Mouse (Mus musculus) B cell, adult 2 months (primary cell): Measurements from ENCODE around the gene Dicer1.

Source experiments
- DNase-seq, 2 experiments: peaks; one replicate each; pipeline ENCODE4 v3.0.0; 2022

Gene Dicer1

DNA sequence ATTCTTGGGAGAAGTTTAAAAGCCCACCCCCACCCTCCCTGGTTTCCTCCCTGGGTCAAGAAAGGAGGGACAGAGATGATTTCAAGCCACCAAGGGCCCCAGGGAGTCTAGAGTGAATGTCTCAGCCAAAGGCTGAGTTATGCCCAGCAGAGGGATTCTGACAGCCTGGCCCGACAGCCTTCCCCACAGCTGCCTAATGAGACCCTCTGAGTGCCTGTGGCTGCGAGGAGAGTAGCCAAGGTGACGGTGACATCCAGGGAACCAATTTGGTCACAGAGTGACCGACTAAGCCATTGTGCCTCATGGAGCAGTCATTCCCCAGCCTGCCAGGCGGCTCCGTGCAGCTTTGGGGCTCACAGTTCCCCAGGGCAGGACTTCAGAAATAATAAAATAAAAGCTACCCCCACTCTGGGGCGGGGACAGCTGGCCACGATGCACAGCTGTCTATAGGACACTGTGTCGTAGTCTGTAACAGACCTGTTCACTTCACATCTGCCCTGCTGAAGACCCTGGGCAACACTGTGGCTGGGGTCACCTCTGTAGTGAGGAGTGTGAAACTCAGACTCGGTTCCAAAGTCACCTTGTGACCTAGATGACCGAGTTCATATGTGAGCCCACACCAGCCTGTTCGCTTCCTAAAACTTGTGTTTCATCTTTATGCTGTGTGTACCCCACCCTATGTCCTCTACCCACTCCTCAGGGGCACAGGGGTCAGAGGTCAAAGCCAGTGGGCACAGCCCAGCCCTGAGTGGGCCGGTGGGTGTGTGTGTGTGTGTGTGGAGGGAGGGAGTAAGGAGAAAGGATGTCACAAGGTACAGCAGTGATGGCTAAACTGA, 75.0 kb downstream of the Dicer1 start:
- DNase-seq = no peak

DNA sequence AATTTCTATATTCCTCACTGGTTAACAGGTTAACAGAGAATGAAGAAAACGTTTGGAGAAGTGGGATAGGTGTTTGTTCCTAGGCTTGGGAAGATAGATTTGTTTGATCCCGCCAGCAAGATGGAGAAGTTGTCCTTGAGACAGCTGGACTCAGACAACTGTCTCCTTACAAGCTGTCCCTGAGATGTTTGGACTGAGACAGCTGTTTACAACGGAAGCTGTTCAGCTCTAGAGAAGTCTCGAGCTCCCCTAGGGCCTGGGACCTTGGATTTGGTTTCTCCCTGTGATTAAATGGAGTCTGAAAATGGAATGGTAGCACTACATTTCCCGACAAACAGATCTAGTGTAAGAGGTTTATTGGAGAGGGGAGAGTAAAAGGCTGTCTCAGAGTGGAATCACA, 78.8 kb downstream of the Dicer1 start:
- no peak for DNase-seq

DNA sequence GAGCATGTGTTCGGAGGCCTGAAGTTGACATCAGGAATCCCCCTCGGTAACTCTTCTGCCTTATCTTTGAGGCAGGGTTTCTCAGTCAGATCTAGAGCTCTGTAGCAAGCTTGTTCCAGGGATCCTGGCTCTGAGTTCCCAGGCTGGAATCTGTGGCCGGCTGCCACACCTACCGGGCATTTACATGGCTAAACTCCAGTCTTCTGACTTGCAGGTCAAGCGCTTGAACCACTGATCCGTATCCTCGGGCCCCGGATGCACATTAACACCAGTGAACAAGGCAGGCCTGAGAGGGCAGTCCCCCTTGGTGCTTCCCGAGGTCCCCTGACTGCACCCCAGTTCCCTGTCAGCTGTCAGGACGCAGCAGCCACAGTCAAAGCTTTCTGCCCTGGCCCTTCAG, 79.3 kb downstream of the Dicer1 start:
- DNase-seq = no peak

DNA sequence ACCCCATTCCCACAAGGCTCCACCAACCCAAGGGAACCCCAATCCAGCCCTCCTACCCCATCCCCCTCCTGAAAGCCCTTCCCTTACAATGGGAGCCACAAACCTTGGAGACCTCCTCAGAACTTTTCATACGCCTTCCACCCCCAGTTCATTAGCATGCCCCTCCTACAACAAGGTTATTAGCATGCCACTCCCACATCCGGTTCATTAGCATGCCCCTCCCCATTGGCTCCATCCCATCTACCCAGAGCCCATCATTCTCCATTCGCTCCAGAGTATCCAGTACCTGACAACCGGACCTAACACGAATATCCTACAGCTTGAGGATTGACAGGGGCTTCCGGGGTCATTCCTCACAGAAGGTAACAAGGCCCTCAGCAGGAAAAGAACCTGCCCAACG, 83.9 kb downstream of the Dicer1 start:
- no peak for DNase-seq

DNA sequence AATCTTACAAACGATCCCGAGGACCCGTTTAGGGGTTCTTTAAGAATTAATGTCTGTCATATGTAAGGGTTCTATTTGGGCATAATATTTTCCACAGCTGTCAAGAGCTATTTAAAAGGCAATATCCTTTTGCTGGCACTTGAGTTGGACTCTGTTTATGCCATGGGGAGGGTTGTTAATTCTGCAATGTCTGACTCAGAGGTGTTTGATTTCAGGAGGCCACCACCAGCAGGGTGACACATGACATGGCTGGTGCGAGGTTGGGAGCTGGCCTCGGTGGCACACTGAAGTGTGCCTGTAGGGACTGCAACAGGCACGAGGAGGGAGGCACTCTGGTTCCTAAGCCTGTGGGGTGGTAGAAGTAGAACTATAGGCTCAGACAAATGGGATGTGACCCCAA, 85.8 kb downstream of the Dicer1 start:
- no peak for DNase-seq

DNA sequence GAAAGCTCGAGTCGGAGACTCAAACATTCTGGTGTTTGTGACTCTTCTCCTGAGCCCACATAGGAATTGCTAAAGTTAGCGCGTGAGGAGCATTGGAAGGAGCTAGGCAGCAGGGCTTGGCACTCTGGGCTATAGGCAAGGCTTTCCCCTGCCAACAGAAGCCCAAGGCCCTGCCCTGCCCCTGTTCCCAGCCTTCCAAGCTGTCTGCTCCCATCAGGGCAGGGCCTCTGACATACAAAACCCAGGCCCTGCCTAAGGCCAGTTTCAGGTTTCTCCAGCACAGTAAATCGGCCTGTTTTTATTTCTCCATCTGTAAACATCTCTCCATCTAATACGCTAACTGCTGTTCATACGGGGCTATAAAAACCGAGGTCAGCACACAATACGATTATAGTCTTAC, 86.2 kb downstream of the Dicer1 start:
- no peak for DNase-seq

DNA sequence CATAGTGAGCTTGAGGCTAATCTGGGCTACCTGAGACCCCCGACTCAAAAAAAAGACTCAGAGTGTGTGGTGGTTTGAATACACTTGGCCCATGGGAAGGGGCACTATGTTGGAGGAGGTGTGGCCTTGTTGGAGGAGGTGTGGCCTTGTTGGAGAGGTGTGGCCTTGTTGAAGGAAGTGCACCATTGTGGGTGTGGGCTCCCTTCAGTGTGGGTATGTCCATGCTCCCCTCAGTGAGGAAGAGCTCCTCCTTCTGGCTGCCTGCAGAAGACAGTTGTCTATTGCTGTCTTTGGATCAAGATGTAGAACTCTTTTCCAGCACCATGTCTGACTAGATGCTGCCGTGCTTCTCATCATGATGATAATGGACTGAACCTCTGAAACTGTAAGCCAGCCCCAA, 95.6 kb downstream of the Dicer1 start:
- DNase-seq = no peak

DNA sequence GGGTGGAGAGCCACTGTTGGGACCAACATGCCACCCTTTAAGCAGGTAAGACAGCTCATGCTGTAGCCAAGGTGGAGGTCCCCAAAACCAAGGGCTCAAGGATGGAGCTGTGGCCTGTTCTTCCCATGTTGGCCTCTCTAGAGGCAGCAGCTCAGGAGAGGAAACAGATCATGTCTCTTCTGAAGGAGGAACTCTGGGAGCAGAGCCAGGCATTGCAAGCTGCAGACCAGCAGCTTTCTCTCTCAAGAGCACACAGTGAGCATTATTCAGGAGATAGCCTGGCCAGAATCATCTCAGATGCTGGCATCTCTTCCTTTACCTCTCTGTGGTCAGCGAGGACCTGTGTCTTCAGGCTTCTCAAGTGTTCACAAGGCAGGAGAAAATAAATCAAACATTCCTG, 96.7 kb downstream of the Dicer1 start:
- DNase-seq = no peak

DNA sequence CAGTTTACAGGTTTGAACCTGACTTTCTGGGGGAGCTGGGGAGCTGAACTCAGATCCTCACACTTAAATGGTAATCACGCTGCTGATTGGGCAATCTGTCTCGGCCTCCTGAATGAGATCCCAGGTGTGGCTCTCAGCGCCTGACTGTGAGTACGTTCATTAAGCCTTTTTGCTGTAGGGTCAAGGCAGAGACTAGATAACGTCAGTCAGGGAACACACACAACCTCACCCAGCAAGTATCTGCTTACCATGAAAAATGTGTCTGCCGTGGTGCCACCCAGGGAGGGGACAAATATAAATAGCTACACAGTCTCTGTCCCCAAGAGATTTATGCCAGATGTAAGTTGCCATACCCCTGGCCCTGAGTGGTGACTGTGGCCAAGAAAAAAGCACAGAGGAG, 99.7 kb downstream of the Dicer1 start:
- no peak for DNase-seq

DNA sequence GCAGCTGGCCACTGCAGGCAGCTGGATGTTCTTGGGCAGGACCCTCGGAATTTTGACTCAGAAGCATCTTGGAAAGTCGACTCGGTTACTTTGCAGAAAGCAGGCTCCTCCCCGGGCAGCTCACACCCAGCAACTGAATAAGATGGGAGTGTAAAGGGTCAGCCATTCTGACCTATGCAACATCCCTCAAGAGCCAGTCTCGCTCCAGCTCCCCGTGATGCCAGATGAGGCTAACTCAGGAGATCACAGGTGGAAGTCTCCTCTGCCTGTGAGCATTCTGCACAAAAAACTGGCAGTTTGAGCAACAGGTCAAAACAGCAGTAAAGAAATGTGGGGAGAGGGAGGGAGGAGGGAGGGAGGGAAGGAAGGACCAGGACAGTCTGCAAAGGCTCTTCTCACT, 100.5 kb downstream of the Dicer1 start:
- DNase-seq = no peak

DNA sequence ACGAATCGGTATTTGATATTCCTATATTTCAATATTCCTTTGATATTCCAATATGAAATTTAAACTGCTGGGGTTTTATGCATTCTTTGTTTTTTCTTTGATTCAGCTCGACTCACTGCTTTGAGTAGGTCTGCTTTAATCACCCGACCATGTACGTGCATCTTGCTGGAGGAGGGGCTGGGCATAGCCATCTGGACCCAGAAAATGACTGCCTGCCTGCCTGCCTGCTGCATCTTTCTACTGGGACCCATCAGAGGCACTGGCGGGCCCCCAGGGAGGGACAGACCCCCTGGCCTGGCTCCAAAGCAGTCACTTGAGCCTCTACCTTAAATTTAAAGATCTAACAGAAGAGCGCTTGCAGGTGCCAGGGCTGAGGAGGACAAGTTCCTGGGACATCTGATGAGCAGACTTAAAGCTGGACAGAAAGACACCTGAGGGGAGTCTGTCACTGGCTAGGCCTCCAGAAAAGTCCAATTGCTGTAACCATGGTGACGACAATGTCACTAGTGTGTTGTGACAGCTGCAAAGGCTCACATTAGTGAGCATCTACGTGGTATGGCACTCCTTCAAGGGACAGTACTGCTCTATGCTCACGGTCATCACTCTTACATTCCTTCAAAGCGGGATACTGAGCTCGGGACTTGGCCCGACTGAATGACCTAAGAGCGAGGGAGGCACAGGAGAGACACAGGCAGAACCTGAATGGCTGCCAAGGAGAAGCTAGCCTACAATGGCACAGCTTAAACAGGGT, 101.1 kb downstream of the Dicer1 start:
- DNase-seq = no peak

DNA sequence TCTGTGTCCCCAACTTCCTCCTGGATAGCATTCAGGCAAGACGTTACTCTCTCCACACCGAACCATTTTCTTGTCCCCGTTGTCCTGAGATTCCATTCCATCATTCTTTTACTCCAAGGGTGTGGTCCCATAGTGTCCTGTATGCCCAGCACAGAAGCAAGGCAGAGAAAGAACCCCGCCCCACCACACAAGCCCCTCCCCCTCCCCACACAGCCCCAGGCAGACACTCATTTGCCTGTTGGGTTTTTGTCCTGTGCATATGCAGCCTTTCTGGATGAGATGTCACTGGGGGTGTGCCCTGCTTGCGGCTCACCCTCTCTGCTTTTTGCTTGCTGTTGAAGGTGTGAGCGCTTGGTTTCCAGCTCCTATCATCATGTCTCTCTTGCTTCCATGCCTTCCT, 103.4 kb downstream of the Dicer1 start:
- DNase-seq = no peak

DNA sequence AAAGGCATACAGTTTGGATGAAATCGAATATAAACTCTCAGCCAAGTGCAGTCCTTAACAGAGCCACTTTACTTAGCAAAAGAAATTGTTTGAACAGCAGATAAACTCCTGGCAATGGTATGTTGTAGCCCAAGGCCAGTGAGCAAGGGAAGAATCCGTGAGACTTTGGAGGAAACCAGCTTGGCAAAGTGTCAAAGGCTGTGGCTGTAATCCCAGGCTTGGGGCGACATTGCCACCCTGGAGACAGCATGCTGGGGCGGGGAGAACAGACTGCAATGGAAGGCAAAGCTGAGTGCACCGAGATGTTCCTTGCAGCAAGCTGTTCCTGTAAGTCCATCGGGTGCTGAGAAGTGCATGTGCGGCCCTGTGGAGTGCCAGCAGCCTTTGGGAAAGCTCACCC, 109.4 kb downstream of the Dicer1 start:
- no peak for DNase-seq

DNA sequence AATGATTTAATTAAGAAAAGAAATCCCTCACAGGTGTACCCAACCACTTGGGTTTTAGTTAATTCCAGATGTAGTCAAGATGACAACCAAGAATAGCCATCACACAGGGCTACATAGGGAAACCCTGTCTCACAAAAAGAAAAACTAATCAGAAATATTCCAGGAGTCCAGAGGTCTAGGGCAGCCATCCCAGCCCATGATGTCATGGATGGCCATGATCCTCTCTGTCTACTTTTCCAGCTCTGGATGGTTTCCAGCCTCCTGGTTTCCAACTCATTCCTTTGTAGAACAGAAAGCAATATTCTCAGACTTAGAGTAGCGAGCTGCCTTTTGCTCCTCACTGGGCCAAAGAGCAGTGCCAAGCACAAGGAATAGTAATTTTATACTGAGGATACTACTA, 110.8 kb downstream of the Dicer1 start:
- DNase-seq = no peak

DNA sequence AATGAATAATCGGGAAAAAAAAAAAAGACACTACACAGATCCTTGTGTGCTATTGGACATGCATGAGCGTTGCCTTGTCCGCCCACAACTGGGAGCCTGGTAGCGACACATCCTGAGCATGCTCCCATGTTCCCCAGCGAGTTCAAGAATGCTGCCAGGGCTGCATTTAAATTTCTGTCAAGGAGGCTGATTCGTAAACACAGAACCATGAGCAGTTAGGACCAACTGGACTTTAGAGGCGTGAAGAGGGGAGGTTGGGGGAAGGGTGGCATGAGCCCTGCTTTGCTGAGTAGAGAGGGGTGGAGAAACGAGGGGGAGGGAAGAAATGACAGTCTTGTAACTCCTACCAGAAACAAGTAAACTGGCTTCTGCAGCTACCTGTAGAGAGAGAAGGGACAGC, 113.6 kb downstream of the Dicer1 start:
- DNase-seq = no peak
